Mouse (Mus musculus) mouse embryonic stem cell (cell line): ENCODE measurements around the gene Lipe.

Experiments used
- in situ Hi-C, 2 experiments: fragments of 300-500 bp; cut with MboI; formaldehyde crosslinking; loops; 1 replicate in 1 of 2; 3 replicates in 1 of 2; pipeline ENCODE4 v1.14.3; 2019 to 2020; ENCODE audit warnings: low sequenced_read_pairs in 2 of 2, low pct_unique_long_range_greater_than_20kb in 1 of 2, mixed read lengths in 1 of 2; ENCODE audit not compliant: unreplicated experiment in 1 of 2

Gene Lipe

DNA sequence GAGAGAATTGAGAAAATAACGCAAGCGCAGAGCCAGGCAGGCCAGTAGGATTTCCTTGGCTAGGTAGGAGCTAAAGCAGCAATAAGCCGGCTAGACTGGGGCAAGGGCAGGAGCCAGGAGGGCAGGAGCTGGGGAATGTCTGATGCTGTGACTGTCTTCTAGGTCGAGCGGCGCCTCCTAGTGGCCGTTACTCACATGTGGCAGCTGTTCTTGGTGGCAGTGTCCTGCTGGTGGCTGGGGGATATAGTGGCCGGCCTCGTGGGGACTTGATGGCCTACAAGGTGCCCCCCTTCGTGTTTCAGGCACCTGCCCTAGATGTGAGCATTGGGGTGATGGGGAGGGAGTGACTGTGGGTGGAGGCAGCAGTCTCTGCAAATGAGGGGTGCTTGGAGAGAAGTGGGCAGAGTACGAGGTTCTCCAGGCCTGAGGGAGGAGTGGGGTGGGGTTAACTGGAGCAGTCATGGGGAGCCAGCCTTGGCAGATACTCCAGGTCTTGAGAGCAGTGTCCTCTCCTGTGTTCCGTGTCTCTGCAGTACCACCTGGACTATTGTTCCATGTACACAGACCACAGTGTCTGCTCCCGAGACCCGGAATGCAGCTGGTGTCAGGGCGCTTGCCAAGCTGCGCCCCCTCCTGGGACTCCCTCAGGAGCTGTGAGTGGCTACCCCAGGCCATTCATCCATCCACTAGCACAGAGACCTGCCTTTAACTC is 64.8 kb downstream of the Lipe start:
- in situ Hi-C loops: loop anchor here in 1 of 2 experiments (10.0 kb wide), 1 partner anchor 229 kb away; no protein-coding TSS in a partner anchor
